Mouse (Mus musculus) kidney, embryonic 14.5 days (tissue): ENCODE measurements around the gene A930018P22Rik. TPM values are rescaled to one million over a fixed set of nuclear protein-coding genes. Genes with fewer than 3 reads are reported as not detected.
"Not testable (repeated sequence)": the region's sequence is repeated elsewhere in the genome, so short reads cannot be mapped to it uniquely, and the experiment has no call there.

Experiments
- ATAC-seq: fragments of 200-750 bp; cut with Nextera tagmentation; 2 replicates; pipeline ENCODE4 v1.8.0; 2017; ENCODE audit warnings: moderate number of reproducible peaks, mild to moderate bottlenecking, moderate TSS enrichment, moderate library complexity; ENCODE audit not compliant: low FRiP score, low TSS enrichment
- H3K27ac ChIP-seq: fragments of 300-500 bp; sonication (generic); 2 replicates; pipeline ENCODE4 v1.5.1; 2014; ENCODE audit warnings: low read depth, mild to moderate bottlenecking, low read length, moderate library complexity, mixed read lengths
- H3K27me3 ChIP-seq: fragments of 300-500 bp; sonication (generic); 2 replicates; pipeline ENCODE4 v1.6.1; 2014; ENCODE audit warnings: mild to moderate bottlenecking, low read length; ENCODE audit not compliant: control insufficient read depth, insufficient read depth
- H3K36me3 ChIP-seq: fragments of 300-500 bp; sonication (generic); 2 replicates; pipeline ENCODE4 v1.6.1; 2014; ENCODE audit warnings: low read length, mixed read lengths; ENCODE audit not compliant: control insufficient read depth, insufficient read depth
- H3K4me1 ChIP-seq: fragments of 300-500 bp; sonication (generic); 2 replicates; pipeline ENCODE4 v1.6.1; 2014; ENCODE audit warnings: low read length, mixed read lengths; ENCODE audit not compliant: control insufficient read depth, insufficient read depth
- H3K4me2 ChIP-seq: fragments of 300-500 bp; sonication (generic); replicated peaks from 2 replicates; pipeline ENCODE4 v1.6.1; 2014; ENCODE audit warnings: low read depth, mild to moderate bottlenecking, low read length
- H3K4me3 ChIP-seq: fragments of 300-500 bp; sonication (generic); 2 replicates; pipeline ENCODE4 v1.5.1; 2014; ENCODE audit warnings: mild to moderate bottlenecking, low read length
- H3K9ac ChIP-seq: fragments of 300-500 bp; sonication (generic); 2 replicates; pipeline ENCODE4 v1.6.1; 2014; ENCODE audit warnings: low read depth, mild to moderate bottlenecking, low read length, moderate library complexity
- H3K9me3 ChIP-seq: fragments of 300-500 bp; sonication (generic); 2 replicates; pipeline ENCODE4 v1.6.1; 2016; ENCODE audit warnings: low read length; ENCODE audit not compliant: control insufficient read depth
- WGBS: fragments of 180-500 bp; shearing (Covaris S2); extraction: QIAGEN DNeasy Blood & Tissue Kit; methylation state at CpG from one replicate; pipeline ENCODE4 v1.1.7; 2014; 5-methylcytosine and 5-hydroxymethylcytosine counted together
- polyA plus RNA-seq: library from polyadenylated mRNA; unstranded; fragments of >200 nt; fragmentation: Nextera tagmentation; extraction: Ambion mirVana; gene quantifications from 2 replicates; pipeline ENCODE4 v1.2.1, GENCODE M21; 2014

A930018P22Rik gene
- polyA plus RNA-seq, 1 experiment from 2014 or later = 0.27 TPM

- H3K4me3 ChIP-seq, H3K9me3 ChIP-seq, ATAC-seq, H3K27me3 ChIP-seq, H3K4me2 ChIP-seq, H3K9ac ChIP-seq, H3K4me1 ChIP-seq, H3K27ac ChIP-seq, H3K36me3 ChIP-seq: not testable (repeated sequence)
- no CpG with 5 or more reads among the region's 1 CpGs for whole genome bisulfite sequencing
These were observed 11.3 kb upstream of the A930018P22Rik start for GRCm38 (mm10) chr2:104111170-104111797.

- H3K27me3 ChIP-seq, H3K9ac ChIP-seq, H3K27ac ChIP-seq, H3K9me3 ChIP-seq, H3K4me2 ChIP-seq, H3K36me3 ChIP-seq, H3K4me1 ChIP-seq, ATAC-seq, H3K4me3 ChIP-seq: not testable (repeated sequence)
These were observed 9.0 kb upstream of the A930018P22Rik start for GRCm38 (mm10) chr2:104113563-104113962.

- no peak overlapping the region for H3K4me2 ChIP-seq
- WGBS = 97% methylated on average over 3 of the region's 3 CpGs
These were observed 7.7 kb upstream of the A930018P22Rik start for GRCm38 (mm10) chr2:104114898-104115297.

GRCm38 (mm10) chr2:104117173-104117572, 5.4 kb upstream of the A930018P22Rik start:
- H3K27me3 ChIP-seq, H3K4me1 ChIP-seq, H3K27ac ChIP-seq, ATAC-seq, H3K4me2 ChIP-seq, H3K4me3 ChIP-seq, H3K9ac ChIP-seq, H3K9me3 ChIP-seq, H3K36me3 ChIP-seq: not testable (repeated sequence)

More at GRCm38 (mm10) chr2:104114898-104115297, 7.7 kb upstream of the A930018P22Rik start:
- no peak overlapping the region for H3K4me3 ChIP-seq
- H3K9me3 ChIP-seq = no peaks in the 10 kb centered on the region
- H3K4me1 ChIP-seq = no peaks in the 10 kb centered on the region
- H3K36me3 ChIP-seq = no peaks in the 10 kb centered on the region
- H3K27ac ChIP-seq = no peak overlapping the region
- no peak for ATAC-seq
- no peak overlapping the region for H3K9ac ChIP-seq
- no peaks in the 10 kb centered on the region for H3K27me3 ChIP-seq

GRCm38 (mm10) chr2:104119097-104119496, 3.5 kb upstream of the A930018P22Rik start:
- no peak overlapping the region for H3K4me2 ChIP-seq
- no peak for ATAC-seq
- H3K9ac ChIP-seq = no peak overlapping the region
- H3K4me1 ChIP-seq = peaks cover 5% of the 10 kb centered on the region; the same call in 1 of the 2 replicates
- H3K27me3 ChIP-seq = no peaks in the 10 kb centered on the region
- H3K36me3 ChIP-seq = no peaks in the 10 kb centered on the region
- 12% methylated on average over 1 of the region's 1 CpGs for WGBS
- H3K9me3 ChIP-seq = no peaks in the 10 kb centered on the region
- H3K4me3 ChIP-seq = no peak overlapping the region
- H3K27ac ChIP-seq = no peak overlapping the region

- WGBS = 69% methylated on average over 6 of the region's 6 CpGs
These were observed 2.3 kb upstream of the A930018P22Rik start for GRCm38 (mm10) chr2:104120312-104120711.

GRCm38 (mm10) chr2:104121681-104122504, 676 bp upstream of the A930018P22Rik start:
- Histone ChIP-seq H3K4me1 (peaks cover 5% of the 10 kb centered on the region; the same call in 1 of the 2 replicates), H3K9ac (no peak overlapping the region), H3K9me3 (no peaks in the 10 kb centered on the region), H3K27ac (no peak overlapping the region), H3K36me3 (no peaks in the 10 kb centered on the region), H3K4me2 (peak overlapping the region; percentile 95), H3K27me3 (no peaks in the 10 kb centered on the region), H3K4me3 (peak overlapping the region; percentile 75)
- ATAC-seq = no peak
- WGBS = 79% methylated on average over 8 of the region's 8 CpGs

More at GRCm38 (mm10) chr2:104120312-104120711, 2.3 kb upstream of the A930018P22Rik start:
- ATAC-seq = no peak
- Histone ChIP-seq H3K27me3 (no peaks in the 10 kb centered on the region), H3K4me1 (peaks cover 5% of the 10 kb centered on the region; the same call in 1 of the 2 replicates), H3K27ac (no peak overlapping the region), H3K9me3 (no peaks in the 10 kb centered on the region), H3K4me3 (no peak overlapping the region), H3K9ac (no peak overlapping the region), H3K36me3 (no peaks in the 10 kb centered on the region), H3K4me2 (no peak overlapping the region)

GRCm38 (mm10) chr2:104123540-104123939, 971 bp downstream of the A930018P22Rik start:
- Histone ChIP-seq H3K9ac (no peak overlapping the region), H3K36me3 (no peaks in the 10 kb centered on the region), H3K4me2 (peak overlapping the region; percentile 95; the same call in 1 of the 2 replicates), H3K9me3 (no peaks in the 10 kb centered on the region), H3K4me3 (peak overlapping the region; percentile 75), H3K4me1 (peaks cover 5% of the 10 kb centered on the region; the same call in 1 of the 2 replicates), H3K27ac (no peak overlapping the region), H3K27me3 (no peaks in the 10 kb centered on the region)
- ATAC-seq = no peak
- WGBS = 29% methylated on average over 3 of the region's 3 CpGs

GRCm38 (mm10) chr2:104124071-104124470, 1.5 kb downstream of the A930018P22Rik start:
- H3K4me3 ChIP-seq = no peak overlapping the region
- no peak overlapping the region for H3K4me2 ChIP-seq
- WGBS = 73% methylated on average over 5 of the region's 5 CpGs
- peaks cover 5% of the 10 kb centered on the region; the same call in 1 of the 2 replicates for H3K4me1 ChIP-seq
- ATAC-seq = no peak
- no peak overlapping the region for H3K27ac ChIP-seq
- H3K9me3 ChIP-seq = no peaks in the 10 kb centered on the region
- no peak overlapping the region for H3K9ac ChIP-seq
- no peaks in the 10 kb centered on the region for H3K27me3 ChIP-seq
- H3K36me3 ChIP-seq = no peaks in the 10 kb centered on the region
